Mouse (Mus musculus) embryonic facial prominence, embryonic 11.5 days (tissue): Measurements from ENCODE around the gene Errfi1. TPM values are rescaled to one million over a fixed set of nuclear protein-coding genes. Genes with fewer than 3 reads are reported as not detected.

Experiments used
- ATAC-seq: fragments of 200-750 bp; cut with Nextera tagmentation; replicated peaks from 2 replicates; pipeline ENCODE4 v1.8.0; 2017; ENCODE audit warnings: low read depth; ENCODE audit not compliant: insufficient number of reproducible peaks, low FRiP score, low TSS enrichment
- DNase-seq: peaks from one replicate; pipeline ENCODE4 v3.0.0-alpha.2; 2015; ENCODE audit warnings: low spot score
- H3K27ac ChIP-seq: fragments of 300-500 bp; sonication (generic); replicated peaks from 2 replicates; pipeline ENCODE4 v1.5.1; 2014; ENCODE audit warnings: mild to moderate bottlenecking, low read depth, low read length, control low read depth
- H3K27me3 ChIP-seq: fragments of 300-500 bp; sonication (generic); 2 replicates; pipeline ENCODE4 v1.6.1; 2014; ENCODE audit warnings: mild to moderate bottlenecking, low read length, moderate library complexity, mixed read lengths; ENCODE audit not compliant: control insufficient read depth, insufficient read depth
- H3K36me3 ChIP-seq: fragments of 300-500 bp; sonication (generic); replicated peaks from 2 replicates; pipeline ENCODE4 v1.6.1; 2014; ENCODE audit warnings: low read depth, mild to moderate bottlenecking, low read length, moderate library complexity, mixed read lengths; ENCODE audit not compliant: control insufficient read depth, insufficient read depth
- H3K4me1 ChIP-seq: fragments of 300-500 bp; sonication (generic); 2 replicates; pipeline ENCODE4 v1.6.1; 2014; ENCODE audit warnings: low read length, mixed read lengths; ENCODE audit not compliant: control insufficient read depth, insufficient read depth
- H3K4me2 ChIP-seq: fragments of 300-500 bp; sonication (generic); 2 replicates; pipeline ENCODE4 v1.6.1; 2014; ENCODE audit warnings: low read depth, mild to moderate bottlenecking, control low read depth, low read length, moderate library complexity
- H3K4me3 ChIP-seq: fragments of 300-500 bp; sonication (generic); 2 replicates; pipeline ENCODE4 v1.5.1; 2014; ENCODE audit warnings: low read depth, low read length, control low read depth
- H3K9ac ChIP-seq: fragments of 300-500 bp; sonication (generic); replicated peaks from 2 replicates; pipeline ENCODE4 v1.6.1; 2014; ENCODE audit warnings: mild to moderate bottlenecking, control low read depth, low read length
- H3K9me3 ChIP-seq: fragments of 300-500 bp; sonication (generic); replicated peaks from 2 replicates; pipeline ENCODE4 v1.6.1; 2016; ENCODE audit warnings: mild to moderate bottlenecking, low read length, inconsistent platforms, mixed read lengths; ENCODE audit not compliant: control insufficient read depth
- WGBS: fragments of 180-500 bp; shearing (Covaris S2); extraction: QIAGEN DNeasy Blood & Tissue Kit; methylation state at CpG from one replicate; pipeline ENCODE4 v1.1.7; 2014; 5-methylcytosine and 5-hydroxymethylcytosine counted together
- polyA plus RNA-seq: library from polyadenylated mRNA; unstranded; fragments of >200 nt; fragmentation: Nextera tagmentation; extraction: Ambion mirVana; gene quantifications from 2 replicates; pipeline ENCODE4 v1.2.1, GENCODE M21; 2014

Errfi1 gene
- polyA plus RNA-seq, 1 experiment from 2014 or later, result 30.7 TPM

- WGBS, result 85% methylated on average over 19 of the region's 19 CpGs
- 0 out of 2 replicates have a peak, but pooled peaks have one; percentile 0 for ATAC-seq
- H3K9ac ChIP-seq, result peak overlapping the region; percentile 47
Observed at GRCm38 (mm10) chr4:150910164-150910951, 56.6 kb downstream of the Errfi1 start.

GRCm38 (mm10) chr4:150913743-150914142 lies 60.0 kb downstream of the Errfi1 start:
- peak overlapping the region; percentile 76 for H3K9ac ChIP-seq
- 17% methylated on average over 12 of the region's 12 CpGs for WGBS

More at GRCm38 (mm10) chr4:150910164-150910951, 56.6 kb downstream of the Errfi1 start:
- Histone ChIP-seq H3K4me3 (no peak overlapping the region), H3K27ac (peak overlapping the region; percentile 68; the same call in 1 of the 2 replicates), H3K27me3 (no peaks in the 10 kb centered on the region), H3K4me2 (0 out of 2 replicates have a peak overlapping the region, but pooled peaks have one; percentile 19), H3K4me1 (no peaks in the 10 kb centered on the region), H3K36me3 (no peaks in the 10 kb centered on the region), H3K9me3 (no peaks in the 10 kb centered on the region)
- no peak for DNase-seq

GRCm38 (mm10) chr4:150914290-150914733 lies 60.6 kb downstream of the Errfi1 start, which contains the start of the genes Park7 and Tnfrsf9:
TSS of gene Park7 (minus strand) at chr4:150914437.
TSS of gene Tnfrsf9 (plus strand) at chr4:150914562.
- peak within 1 kb of the TSS; percentile 76 for H3K9ac ChIP-seq
- DNase-seq (peak; percentile 98), ATAC-seq (peak; percentile 80)
- H3K9me3 ChIP-seq, result no peaks in the 10 kb centered on the region
- peak within 1 kb of the TSS; percentile 57 for H3K27ac ChIP-seq
- no peaks in the 10 kb centered on the region for H3K36me3 ChIP-seq
- no peaks in the 10 kb centered on the region for H3K27me3 ChIP-seq
- WGBS, result under 1% methylated on average over 48 of the region's 48 CpGs
- peak within 1 kb of the TSS; percentile 55 for H3K4me3 ChIP-seq
- peak within 1 kb of the TSS; percentile 57 for H3K4me2 ChIP-seq
- H3K4me1 ChIP-seq, result no peaks in the 10 kb centered on the region

More at GRCm38 (mm10) chr4:150913743-150914142, 60.0 kb downstream of the Errfi1 start:
- H3K4me2 ChIP-seq, result peak overlapping the region; percentile 57
- H3K27ac ChIP-seq, result peak overlapping the region; percentile 57
- peak overlapping the region; percentile 55 for H3K4me3 ChIP-seq
- peak; percentile 17 for DNase-seq
- H3K27me3 ChIP-seq, result no peaks in the 10 kb centered on the region
- no peaks in the 10 kb centered on the region for H3K9me3 ChIP-seq
- no peaks in the 10 kb centered on the region for H3K36me3 ChIP-seq
- H3K4me1 ChIP-seq, result no peaks in the 10 kb centered on the region
- ATAC-seq, result no peak

GRCm38 (mm10) chr4:150915181-150915906 lies 61.6 kb downstream of the Errfi1 start:
- H3K36me3 ChIP-seq, result no peaks in the 10 kb centered on the region
- no peak for DNase-seq
- H3K9ac ChIP-seq, result peak overlapping the region; percentile 76
- 63% methylated on average over 10 of the region's 10 CpGs for WGBS
- no peak overlapping the region for H3K27ac ChIP-seq
- H3K4me1 ChIP-seq, result no peaks in the 10 kb centered on the region
- no peaks in the 10 kb centered on the region for H3K9me3 ChIP-seq
- no peak for ATAC-seq
- peak overlapping the region; percentile 57 for H3K4me2 ChIP-seq
- no peaks in the 10 kb centered on the region for H3K27me3 ChIP-seq
- H3K4me3 ChIP-seq, result peak overlapping the region; percentile 55

- DNase-seq (no peak), ATAC-seq (no peak)
- H3K27me3 ChIP-seq, result no peaks in the 10 kb centered on the region
- no peaks in the 10 kb centered on the region for H3K4me1 ChIP-seq
- no peak overlapping the region for H3K4me2 ChIP-seq
- H3K4me3 ChIP-seq, result no peak overlapping the region
- 67% methylated on average over 8 of the region's 8 CpGs for WGBS
- no peak overlapping the region for H3K27ac ChIP-seq
- no peak overlapping the region for H3K9ac ChIP-seq
- no peaks in the 10 kb centered on the region for H3K36me3 ChIP-seq
- no peaks in the 10 kb centered on the region for H3K9me3 ChIP-seq
Observed at GRCm38 (mm10) chr4:150917336-150918027, 63.8 kb downstream of the Errfi1 start.

Other genes starting within 250 kb of the Errfi1 start
- gene Slc45a1, start 201.7 kb upstream of the Errfi1 start, polyA plus RNA-seq, result 0.86 and 0.98 TPM in 2 replicates
- gene Park7, start 60.5 kb downstream of the Errfi1 start, polyA plus RNA-seq, result 443 and 467 TPM in 2 replicates
- gene Tnfrsf9, start 60.6 kb downstream of the Errfi1 start, polyA plus RNA-seq, result 0.24 and 0.36 TPM in 2 replicates
- gene Uts2, start 143.2 kb downstream of the Errfi1 start, polyA plus RNA-seq, result not detected in 2 replicates
- 6.1 and 6.6 TPM in 2 replicates for gene Per3, start 190.7 kb downstream of the Errfi1 start, polyA plus RNA-seq
- gene Vamp3, start 204.0 kb downstream of the Errfi1 start, polyA plus RNA-seq, result 69.9 and 73.4 TPM in 2 replicates
- gene Gm13090, start 235.7 kb downstream of the Errfi1 start, polyA plus RNA-seq, result not detected in 2 replicates